In genomic region chr5:124444661-124445561, GRCm38 (mm10) we compare ENCODE assay signal across 8 mouse cellular contexts. TPM values are rescaled to one million over a fixed set of nuclear protein-coding genes. Genes with fewer than 3 reads are reported as not detected.
DNase-seq lines count a peak whose midpoint lies in the region; ATAC-seq lines count a peak whose summit lies in the region.

No protein-coding gene starts in this region.

- 5% methylated on average over 58 of the region's 66 CpGs for WGBS in hindbrain, embryonic 15.5 days
- whole genome bisulfite sequencing in midbrain, embryonic 10.5 days: 17% methylated on average over 66 of the region's 66 CpGs

- H3K36me3 ChIP-seq in hindbrain, embryonic 15.5 days: peaks cover 25% of the 10 kb centered on the region
- peaks cover 41% of the 10 kb centered on the region for H3K36me3 ChIP-seq in midbrain, embryonic 10.5 days

- H3K4me2 ChIP-seq in hindbrain, embryonic 15.5 days: peak overlapping the region; percentile 88

- peak overlapping the region; percentile 92 for H3K4me3 ChIP-seq in hindbrain, embryonic 15.5 days
- peak overlapping the region; percentile 94 for H3K4me3 ChIP-seq in midbrain, embryonic 10.5 days

- peak overlapping the region; percentile 96 for H3K9ac ChIP-seq in hindbrain, embryonic 15.5 days

- no peaks in the 10 kb centered on the region for H3K27me3 ChIP-seq in hindbrain, embryonic 15.5 days
- no peaks in the 10 kb centered on the region for H3K27me3 ChIP-seq in midbrain, embryonic 10.5 days (ENCODE audit: low read depth, poor library complexity, severe bottlenecking)

- H3K9me3 ChIP-seq in hindbrain, embryonic 15.5 days: no peaks in the 10 kb centered on the region
- H3K9me3 ChIP-seq in midbrain, embryonic 10.5 days (replicated peaks): no peaks in the 10 kb centered on the region

- H3K4me1 ChIP-seq in hindbrain, embryonic 15.5 days (replicated peaks): peaks cover 45% of the 10 kb centered on the region
- H3K4me1 ChIP-seq in midbrain, embryonic 10.5 days: peaks cover 54% of the 10 kb centered on the region

- DNase-seq in left cerebral cortex, adult 18-20 months (ENCODE audit: low spot score in 2 of 2): peak; percentile 70 to 85
- DNase-seq in left cerebral cortex, adult 11 months (ENCODE audit: low spot score): no peak
- DNase-seq in cerebellum, adult 9-11 months: peak; percentile 80
- peak; percentile 55 for DNase-seq in gastrocnemius, adult 18-20 months (ENCODE audit: low spot score)
- DNase-seq in left cerebral cortex, postnatal 4 days: peak; percentile 77
- peak; percentile 70 for DNase-seq in midbrain, embryonic 10.5 days (ENCODE audit: low spot score)
- peak; percentile 75 to 83 for DNase-seq in spleen, postnatal 10 days (ENCODE audit: low spot score in 2 of 2)

- intact Hi-C loops in left cerebral cortex, postnatal 4 days (cut with DNase I): no loop called here

- peak; percentile 90 for ATAC-seq in hindbrain, embryonic 15.5 days (ENCODE audit: low FRiP score, low read depth)

- peak overlapping the region; percentile 83 for H3K27ac ChIP-seq in hindbrain, embryonic 15.5 days (replicated peaks)
- peak overlapping the region; percentile 96 for H3K27ac ChIP-seq in midbrain, embryonic 10.5 days (replicated peaks)

RNA-seq across cellular contexts. Expression of gene Kmt5a, which starts 5.2 kb away (rescaled TPM):
- total RNA-seq in left cerebral cortex, adult 18-20 months (2021): 10 to 100 TPM; 61.5 to 64.2 TPM
- total RNA-seq in gastrocnemius, adult 18-20 months (2021): 100 to 1,000 TPM; 167 to 244 TPM
- polyA plus RNA-seq in hindbrain, embryonic 15.5 days (2015; fragmentation: Nextera tagmentation; extraction: Ambion mirVana): 42.0 and 49.3 TPM in 2 replicates
- total RNA-seq in left cerebral cortex, postnatal 4 days (2021): 10 to 100 TPM; 45.2 to 55.7 TPM
- 36.3 and 37.5 TPM in 2 replicates for polyA plus RNA-seq in midbrain, embryonic 10.5 days (2016; fragmentation: Nextera tagmentation; extraction: Ambion mirVana)

RNA-seq across cellular contexts. Expression of gene Sbno1, which starts 19.1 kb away (rescaled TPM):
- 100 to 1,000 TPM; 175 to 185 TPM for total RNA-seq in left cerebral cortex, adult 18-20 months (2021)
- total RNA-seq in gastrocnemius, adult 18-20 months (2021): 10 to 100 TPM; 40.4 to 42.4 TPM
- 84.9 and 93.0 TPM in 2 replicates for polyA plus RNA-seq in hindbrain, embryonic 15.5 days (2015; fragmentation: Nextera tagmentation; extraction: Ambion mirVana)
- total RNA-seq in left cerebral cortex, postnatal 4 days (2021): 100 to 1,000 TPM; 126 to 131 TPM
- polyA plus RNA-seq in midbrain, embryonic 10.5 days (2016; fragmentation: Nextera tagmentation; extraction: Ambion mirVana): 90.3 and 94.8 TPM in 2 replicates

RNA-seq across cellular contexts. Expression of gene Rilpl2, which starts 33.3 kb away (rescaled TPM):
- total RNA-seq in left cerebral cortex, adult 18-20 months (2021): 10 to 100 TPM; 17.5 to 19.3 TPM
- 1 to 10 TPM; 4.6 to 5.6 TPM for total RNA-seq in gastrocnemius, adult 18-20 months (2021)
- polyA plus RNA-seq in hindbrain, embryonic 15.5 days (2015; fragmentation: Nextera tagmentation; extraction: Ambion mirVana): 28.8 and 29.1 TPM in 2 replicates
- total RNA-seq in left cerebral cortex, postnatal 4 days (2021): 10 to 100 TPM; 19.0 to 20.5 TPM
- polyA plus RNA-seq in midbrain, embryonic 10.5 days (2016; fragmentation: Nextera tagmentation; extraction: Ambion mirVana): 22.4 and 24.9 TPM in 2 replicates

RNA-seq across cellular contexts. Expression of gene Snrnp35, which starts 38.0 kb away (rescaled TPM):
- total RNA-seq in left cerebral cortex, adult 18-20 months (2021): 10 to 100 TPM; 23.0 to 27.5 TPM
- total RNA-seq in gastrocnemius, adult 18-20 months (2021): 10 to 100 TPM; 21.0 to 28.1 TPM
- 20.3 and 22.1 TPM in 2 replicates for polyA plus RNA-seq in hindbrain, embryonic 15.5 days (2015; fragmentation: Nextera tagmentation; extraction: Ambion mirVana)
- 10 to 100 TPM; 26.4 to 33.6 TPM for total RNA-seq in left cerebral cortex, postnatal 4 days (2021)
- 35.1 and 35.5 TPM in 2 replicates for polyA plus RNA-seq in midbrain, embryonic 10.5 days (2016; fragmentation: Nextera tagmentation; extraction: Ambion mirVana)
